Mouse (Mus musculus) heart, embryonic 15.5 days (tissue): ENCODE results near the gene Olfr24. TPM values are rescaled to one million over a fixed set of nuclear protein-coding genes. Genes with fewer than 3 reads are reported as not detected.
"Not testable (repeated sequence)": the region's sequence is repeated elsewhere in the genome, so short reads cannot be mapped to it uniquely, and the experiment has no call there.

Experiments
- ATAC-seq: fragments of 200-750 bp; cut with Nextera tagmentation; replicated peaks from 2 replicates; pipeline ENCODE4 v1.8.0; 2017; ENCODE audit warnings: low read depth, moderate TSS enrichment; ENCODE audit not compliant: insufficient number of reproducible peaks, insufficient read depth, low FRiP score
- H3K27ac ChIP-seq: fragments of 300-500 bp; sonication (generic); 2 replicates; pipeline ENCODE4 v1.5.1; 2015; ENCODE audit warnings: mild to moderate bottlenecking, inconsistent platforms
- H3K27me3 ChIP-seq: fragments of 300-500 bp; sonication (generic); 2 replicates; pipeline ENCODE4 v1.6.1; 2015; ENCODE audit warnings: inconsistent platforms
- H3K36me3 ChIP-seq: fragments of 300-500 bp; sonication (generic); 2 replicates; pipeline ENCODE4 v1.6.1; 2015; ENCODE audit warnings: mild to moderate bottlenecking, inconsistent platforms
- H3K4me1 ChIP-seq: fragments of 300-500 bp; sonication (generic); replicated peaks from 2 replicates; pipeline ENCODE4 v1.6.1; 2015; ENCODE audit warnings: inconsistent platforms
- H3K4me2 ChIP-seq: fragments of 300-500 bp; sonication (generic); 2 replicates; pipeline ENCODE4 v1.6.1; 2015; ENCODE audit warnings: inconsistent platforms, mild to moderate bottlenecking, moderate library complexity
- H3K4me3 ChIP-seq: fragments of 300-500 bp; sonication (generic); 2 replicates; pipeline ENCODE4 v1.5.1; 2015; ENCODE audit warnings: mild to moderate bottlenecking, inconsistent platforms
- H3K9ac ChIP-seq: fragments of 300-500 bp; sonication (generic); 2 replicates; pipeline ENCODE4 v1.6.1; 2015; ENCODE audit warnings: mild to moderate bottlenecking, inconsistent platforms
- H3K9me3 ChIP-seq: fragments of 300-500 bp; sonication (generic); replicated peaks from 2 replicates; pipeline ENCODE4 v1.6.1; 2016; ENCODE audit warnings: inconsistent platforms
- WGBS: fragments of 180-500 bp; shearing (Covaris S2); methylation state at CpG from one replicate; pipeline ENCODE4 v1.1.7; 2015; ENCODE audit warnings: mixed read lengths; 5-methylcytosine and 5-hydroxymethylcytosine counted together
- polyA plus RNA-seq: library from polyadenylated mRNA; unstranded; fragments of >200 nt; fragmentation: Nextera tagmentation; extraction: Ambion mirVana; gene quantifications from 2 replicates; pipeline ENCODE4 v1.2.1, GENCODE M21; 2015

Olfr24 gene
- polyA plus RNA-seq: not detected in 2 replicates

GRCm38 (mm10) chr9:18763896-18764295 lies at the start of gene Olfr24:
TSS of gene Olfr24 (minus strand) at chr9:18763996.
- Histone ChIP-seq H3K4me3 (no peak within 1 kb of the TSS), H3K27me3 (no peaks in the 10 kb centered on the region), H3K4me2 (no peak within 1 kb of the TSS), H3K9me3 (no peaks in the 10 kb centered on the region), H3K27ac (no peak within 1 kb of the TSS), H3K36me3 (no peaks in the 10 kb centered on the region), H3K4me1 (no peaks in the 10 kb centered on the region), H3K9ac (no peak within 1 kb of the TSS)
- no peak for ATAC-seq

DNA sequence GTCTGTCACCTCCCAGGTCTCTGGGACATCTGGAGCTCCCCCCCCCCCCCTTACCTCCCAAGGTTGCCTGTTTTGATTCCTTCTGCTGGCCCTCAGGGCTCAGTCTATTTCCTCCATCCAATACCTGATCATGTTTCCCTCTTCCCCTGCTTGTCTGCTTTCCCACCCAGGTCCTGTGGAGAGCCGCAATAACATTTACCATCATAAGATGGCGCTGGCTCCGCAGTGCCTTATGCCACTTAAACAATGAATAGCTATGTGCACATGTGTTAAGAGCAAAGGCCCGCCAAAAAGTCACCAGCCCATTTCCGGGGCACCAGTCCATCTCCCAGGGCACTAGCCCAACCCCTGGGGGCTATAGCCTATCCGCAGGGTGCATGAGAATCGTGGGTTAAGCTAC lies 21.5 kb upstream of the Olfr24 start:
- no peak for ATAC-seq
- no peaks in the 10 kb centered on the region for H3K36me3 ChIP-seq
- no peaks in the 10 kb centered on the region for H3K27me3 ChIP-seq
- H3K4me1 ChIP-seq: no peaks in the 10 kb centered on the region
- no peaks in the 10 kb centered on the region for H3K9me3 ChIP-seq
- 59% methylated on average over 7 of the region's 7 CpGs for WGBS
- H3K27ac ChIP-seq: no peak overlapping the region
- H3K9ac ChIP-seq: no peak overlapping the region
- H3K4me3 ChIP-seq: no peak overlapping the region
- H3K4me2 ChIP-seq: no peak overlapping the region

DNA sequence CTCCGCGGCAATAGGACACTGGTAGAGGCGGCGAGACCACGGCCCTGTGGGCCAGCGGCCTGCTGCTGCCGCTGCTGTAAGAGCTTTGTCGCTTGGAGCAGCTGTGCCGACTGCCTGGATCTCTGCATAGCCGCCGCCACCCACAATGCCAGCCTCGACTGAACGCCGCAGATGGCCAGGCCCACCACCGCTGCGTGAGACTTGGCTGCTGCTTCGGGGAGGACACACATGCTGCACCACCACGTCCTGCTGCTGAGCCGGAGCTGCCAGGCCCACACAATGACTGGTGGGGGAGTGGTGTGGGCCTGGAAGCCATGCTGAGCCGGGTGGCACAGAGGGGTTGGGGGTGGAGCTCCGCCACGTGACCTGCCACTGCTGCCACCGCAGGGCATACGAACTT lies 15.7 kb upstream of the Olfr24 start:
- WGBS: 61% methylated on average over 24 of the region's 24 CpGs
- H3K4me2 ChIP-seq: 0 out of 2 replicates have a peak overlapping the region, but pooled peaks have one; percentile 23
- no peak overlapping the region for H3K4me3 ChIP-seq
- no peaks in the 10 kb centered on the region for H3K9me3 ChIP-seq
- H3K36me3 ChIP-seq: no peaks in the 10 kb centered on the region
- no peak overlapping the region for H3K9ac ChIP-seq
- no peak for ATAC-seq
- H3K27ac ChIP-seq: no peak overlapping the region
- H3K4me1 ChIP-seq: no peaks in the 10 kb centered on the region
- H3K27me3 ChIP-seq: no peaks in the 10 kb centered on the region

DNA sequence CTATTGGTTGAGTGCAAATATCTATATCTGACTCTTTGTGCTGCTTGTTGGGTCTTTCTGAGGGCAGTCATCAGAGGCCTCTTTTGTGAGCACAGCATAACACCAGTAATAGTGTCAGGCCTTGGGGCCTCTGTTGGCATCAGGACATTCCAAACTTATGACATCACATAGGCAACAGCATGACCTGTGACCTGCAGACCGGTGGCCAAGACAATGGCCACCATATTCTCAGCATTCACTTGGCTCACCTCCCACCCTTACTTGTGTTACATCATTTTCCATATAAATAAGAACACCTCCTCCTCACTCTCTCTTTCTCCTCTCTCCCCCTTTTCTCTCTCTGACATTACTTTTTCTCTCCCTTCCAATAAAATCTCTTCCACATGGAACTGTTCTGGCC lies 15.2 kb upstream of the Olfr24 start:
- Histone ChIP-seq H3K27me3 (no peaks in the 10 kb centered on the region), H3K4me3 (no peak overlapping the region), H3K4me1 (no peaks in the 10 kb centered on the region), H3K36me3 (no peaks in the 10 kb centered on the region), H3K9me3 (no peaks in the 10 kb centered on the region), H3K4me2 (0 out of 2 replicates have a peak overlapping the region, but pooled peaks have one; percentile 23), H3K9ac (no peak overlapping the region), H3K27ac (no peak overlapping the region)
- ATAC-seq: no peak
- WGBS: 65% methylated on average over 1 of the region's 1 CpGs

DNA sequence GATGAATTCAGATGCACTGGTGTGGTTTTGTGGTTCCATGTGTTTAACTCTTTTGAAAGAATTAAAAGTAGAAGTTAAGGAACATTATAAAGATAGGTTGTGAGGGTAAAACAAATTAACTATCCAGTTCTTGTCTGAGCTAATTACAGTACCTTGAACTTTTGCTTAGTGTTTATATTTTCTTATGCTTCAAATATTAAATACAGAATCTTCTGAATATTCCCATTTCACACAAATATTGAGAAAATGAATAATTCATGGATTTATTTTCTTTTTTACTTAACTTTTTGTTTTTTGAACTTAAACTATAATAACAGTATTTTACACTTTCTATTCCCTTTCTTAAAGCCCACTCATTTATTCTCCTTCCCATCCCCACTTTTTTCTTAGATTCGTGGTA lies 8.2 kb downstream of the Olfr24 start:
- Histone ChIP-seq H3K36me3 (no peaks in the 10 kb centered on the region), H3K9me3 (no peaks in the 10 kb centered on the region), H3K9ac (no peak overlapping the region), H3K4me3 (no peak overlapping the region), H3K27ac (no peak overlapping the region), H3K27me3 (no peaks in the 10 kb centered on the region), H3K4me1 (no peaks in the 10 kb centered on the region), H3K4me2 (no peak overlapping the region)
- no peak for ATAC-seq
- 53% methylated on average over 1 of the region's 1 CpGs for whole genome bisulfite sequencing

DNA sequence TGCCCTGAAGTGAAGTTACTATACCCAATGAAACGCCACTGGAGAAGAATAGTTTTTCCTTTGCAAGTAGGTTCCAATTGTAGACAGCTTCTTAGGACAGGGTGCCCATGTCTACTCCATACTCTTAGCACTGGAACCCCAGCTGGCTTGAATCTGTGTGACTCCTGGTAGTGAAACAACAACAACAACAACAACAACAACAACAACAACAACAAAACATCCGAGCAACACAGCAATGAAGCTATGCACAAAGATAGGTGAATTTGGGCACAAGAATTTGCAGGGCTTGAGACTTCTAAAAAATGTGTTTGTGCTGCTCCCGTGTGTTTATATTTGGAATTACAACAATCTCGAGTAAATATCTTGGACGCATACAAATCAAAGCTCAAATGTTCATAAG lies 19.2 kb downstream of the Olfr24 start:
- no peaks in the 10 kb centered on the region for H3K9me3 ChIP-seq
- H3K4me3 ChIP-seq: no peak overlapping the region
- ATAC-seq: no peak
- 18% methylated on average over 5 of the region's 5 CpGs for WGBS
- no peak overlapping the region for H3K4me2 ChIP-seq
- no peak overlapping the region for H3K27ac ChIP-seq
- no peaks in the 10 kb centered on the region for H3K4me1 ChIP-seq
- H3K36me3 ChIP-seq: no peaks in the 10 kb centered on the region
- no peaks in the 10 kb centered on the region for H3K27me3 ChIP-seq
- no peak overlapping the region for H3K9ac ChIP-seq

DNA sequence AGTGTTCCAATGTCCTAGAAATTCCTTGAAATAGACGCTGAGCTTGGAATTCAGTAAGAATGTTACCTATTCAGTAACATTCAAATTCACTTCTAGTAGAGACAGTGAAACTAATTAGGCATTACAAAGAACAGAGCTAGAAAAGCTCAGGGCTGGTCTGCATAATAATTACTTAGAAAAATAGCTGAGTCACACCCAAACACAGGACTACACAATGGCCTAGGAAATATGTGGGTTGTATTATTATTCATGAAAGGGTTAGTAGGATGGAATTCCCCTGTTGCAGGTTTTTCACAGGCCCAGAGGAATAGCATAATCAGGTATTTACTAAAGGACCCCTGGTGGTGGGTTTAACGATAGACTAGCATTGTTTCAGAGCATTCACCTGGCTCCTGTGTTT lies 29.6 kb downstream of the Olfr24 start:
- H3K27ac ChIP-seq, H3K4me1 ChIP-seq, H3K4me2 ChIP-seq, H3K36me3 ChIP-seq, H3K9ac ChIP-seq, ATAC-seq, H3K9me3 ChIP-seq, H3K27me3 ChIP-seq, H3K4me3 ChIP-seq: not testable (repeated sequence)
- 75% methylated on average over 2 of the region's 2 CpGs for WGBS

DNA sequence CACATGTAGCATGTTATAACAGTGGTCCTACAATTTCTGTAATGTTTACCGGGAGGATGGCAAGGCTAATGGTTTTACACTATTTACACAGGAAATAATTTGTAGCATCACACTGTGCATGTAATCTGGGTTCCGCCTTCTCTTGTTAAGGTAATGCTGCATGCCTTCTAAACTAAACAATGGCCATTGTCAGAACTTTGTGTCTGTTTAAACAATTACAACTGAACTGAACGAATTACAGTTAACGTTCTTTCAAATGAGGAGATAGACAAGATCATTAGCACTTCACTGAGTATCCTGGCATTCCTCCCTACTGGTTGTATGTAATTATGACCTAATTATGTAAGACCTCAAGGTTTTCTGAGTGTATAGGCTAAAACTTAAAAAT lies 41.1 kb downstream of the Olfr24 start:
- Histone ChIP-seq H3K27me3 (no peaks in the 10 kb centered on the region), H3K9ac (no peak overlapping the region), H3K27ac (no peak overlapping the region), H3K4me1 (no peaks in the 10 kb centered on the region), H3K9me3 (no peaks in the 10 kb centered on the region), H3K36me3 (no peaks in the 10 kb centered on the region), H3K4me3 (no peak overlapping the region), H3K4me2 (no peak overlapping the region)
- 47% methylated on average over 4 of the region's 4 CpGs for WGBS
- no peak for ATAC-seq

DNA sequence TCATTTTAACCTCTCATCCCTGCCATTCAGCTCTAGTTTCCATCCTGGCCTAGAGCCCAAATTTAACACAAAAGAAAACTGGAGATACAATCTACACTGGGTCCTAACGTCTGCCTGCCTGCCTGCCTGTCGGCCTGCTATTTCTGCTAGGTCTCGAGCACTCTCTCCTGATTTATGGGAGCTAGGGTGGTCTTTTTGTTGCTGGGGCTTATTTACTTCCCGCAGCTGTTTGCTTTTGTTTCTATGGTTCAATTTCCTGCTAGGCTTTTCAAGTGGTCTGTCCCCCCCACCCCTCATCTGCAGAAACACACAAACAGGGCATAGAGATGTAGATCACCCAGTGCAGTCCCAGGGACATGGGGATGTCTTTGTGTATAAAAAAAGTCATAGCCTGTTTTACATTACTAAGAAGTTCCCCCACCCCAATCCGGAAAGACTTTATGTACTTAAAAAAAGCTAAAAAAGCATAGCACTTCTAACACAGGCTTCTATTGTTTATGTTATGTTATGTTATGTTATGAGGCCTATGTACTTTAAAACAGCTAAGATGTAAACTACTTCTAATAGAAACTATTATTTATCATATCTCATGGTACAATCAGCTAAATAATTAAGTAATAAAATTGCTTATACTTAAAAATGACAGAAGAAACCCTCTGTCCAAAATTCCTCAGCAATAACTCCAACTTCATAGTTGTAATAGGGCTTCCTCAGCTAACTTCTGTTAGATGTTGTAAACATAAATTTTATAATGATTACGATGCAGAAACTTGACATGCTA lies 41.7 kb downstream of the Olfr24 start:
- H3K27me3 ChIP-seq: no peaks in the 10 kb centered on the region
- no peak overlapping the region for H3K27ac ChIP-seq
- no peak for ATAC-seq
- no peaks in the 10 kb centered on the region for H3K36me3 ChIP-seq
- H3K9ac ChIP-seq: no peak overlapping the region
- no peaks in the 10 kb centered on the region for H3K9me3 ChIP-seq
- H3K4me2 ChIP-seq: no peak overlapping the region
- no peaks in the 10 kb centered on the region for H3K4me1 ChIP-seq
- WGBS: 37% methylated on average over 6 of the region's 6 CpGs
- no peak overlapping the region for H3K4me3 ChIP-seq

DNA sequence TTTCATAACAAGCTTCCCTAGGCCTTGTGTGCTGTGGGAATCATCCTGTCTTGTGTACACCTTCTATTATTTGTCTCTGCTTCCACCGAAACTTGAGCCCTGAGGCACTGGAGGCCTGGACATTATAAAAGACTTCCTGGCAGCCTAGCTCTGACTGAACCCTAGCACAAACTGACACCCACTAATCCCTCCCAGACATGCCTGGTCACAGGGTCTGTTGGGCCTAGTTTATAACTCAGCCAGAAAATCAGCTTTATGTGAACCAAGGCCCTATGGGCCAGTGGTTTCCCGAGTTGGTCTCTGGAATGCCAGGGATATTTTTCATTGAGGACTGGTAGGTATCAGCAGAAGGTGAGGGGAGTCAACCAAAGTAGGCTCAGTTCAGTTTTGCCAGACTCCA lies 42.8 kb downstream of the Olfr24 start:
- ATAC-seq: no peak
- Histone ChIP-seq H3K4me3 (no peak overlapping the region), H3K27ac (no peak overlapping the region), H3K36me3 (no peaks in the 10 kb centered on the region), H3K9ac (no peak overlapping the region), H3K4me1 (no peaks in the 10 kb centered on the region), H3K27me3 (no peaks in the 10 kb centered on the region), H3K4me2 (no peak overlapping the region), H3K9me3 (no peaks in the 10 kb centered on the region)
- 34% methylated on average over 2 of the region's 2 CpGs for WGBS

- no peaks in the 10 kb centered on the region for H3K4me1 ChIP-seq
- H3K4me3 ChIP-seq: no peak overlapping the region
- ATAC-seq: no peak
- no peak overlapping the region for H3K27ac ChIP-seq
- no peaks in the 10 kb centered on the region for H3K36me3 ChIP-seq
- H3K27me3 ChIP-seq: no peaks in the 10 kb centered on the region
- H3K4me2 ChIP-seq: no peak overlapping the region
- no peak overlapping the region for H3K9ac ChIP-seq
- no peaks in the 10 kb centered on the region for H3K9me3 ChIP-seq
Observed at GRCm38 (mm10) chr9:18705628-18706027, 58.2 kb downstream of the Olfr24 start.
